Mouse (Mus musculus) heart, embryonic 14.5 days (tissue): ENCODE data around the gene Glra1. TPM values are rescaled to one million over a fixed set of nuclear protein-coding genes. Genes with fewer than 3 reads are reported as not detected.

Experiments
- ATAC-seq: fragments of 200-750 bp; cut with Nextera tagmentation; 2 replicates; pipeline ENCODE4 v1.8.0; 2017; ENCODE audit warnings: low read depth, moderate TSS enrichment; ENCODE audit not compliant: insufficient number of reproducible peaks, insufficient read depth, low FRiP score
- H3K27ac ChIP-seq, 2 experiments: fragments of 200-500 bp in 1 of 2; fragments of 300-500 bp in 1 of 2; sonication (generic) in 1 of 2; replicated peaks in 1 of 2; 2 replicates each; pipeline ENCODE4 v1.5.1; 2012 to 2014; ENCODE audit warnings: low read depth in 2 of 2, low read length in 2 of 2, control low read depth in 1 of 2, mild to moderate bottlenecking in 1 of 2, mixed read lengths in 1 of 2; ENCODE audit not compliant: control insufficient read depth in 1 of 2, insufficient read depth in 1 of 2
- H3K27me3 ChIP-seq: fragments of 300-500 bp; sonication (generic); 2 replicates; pipeline ENCODE4 v1.6.1; 2014; ENCODE audit warnings: mild to moderate bottlenecking, low read length, control low read depth; ENCODE audit not compliant: control insufficient read depth, insufficient read depth
- H3K36me3 ChIP-seq: fragments of 300-500 bp; sonication (generic); 2 replicates; pipeline ENCODE4 v1.6.1; 2014; ENCODE audit warnings: mild to moderate bottlenecking, control low read depth, low read length, mixed read lengths; ENCODE audit not compliant: control insufficient read depth, insufficient read depth
- H3K4me1 ChIP-seq, 2 experiments: fragments of 200-500 bp in 1 of 2; fragments of 300-500 bp in 1 of 2; sonication (generic) in 1 of 2; 2 replicates each; pipeline ENCODE4 v1.6.1; 2012 to 2014; ENCODE audit warnings: low read length in 2 of 2, control low read depth in 1 of 2, mixed read lengths in 1 of 2; ENCODE audit not compliant: control insufficient read depth in 2 of 2, insufficient read depth in 2 of 2
- H3K4me2 ChIP-seq: fragments of 300-500 bp; sonication (generic); 2 replicates; pipeline ENCODE4 v1.6.1; 2014; ENCODE audit warnings: mild to moderate bottlenecking, low read length
- H3K4me3 ChIP-seq, 2 experiments: fragments of 200-500 bp in 1 of 2; fragments of 300-500 bp in 1 of 2; sonication (generic) in 1 of 2; 2 replicates each; pipeline ENCODE4 v1.5.1; 2012 to 2014; ENCODE audit warnings: low read length in 2 of 2, mild to moderate bottlenecking in 2 of 2, control low read depth in 1 of 2, low read depth in 1 of 2, moderate library complexity in 1 of 2; ENCODE audit not compliant: control insufficient read depth in 1 of 2, insufficient read depth in 1 of 2
- H3K9ac ChIP-seq: fragments of 300-500 bp; sonication (generic); 2 replicates; pipeline ENCODE4 v1.6.1; 2014; ENCODE audit warnings: mild to moderate bottlenecking, low read length
- H3K9me3 ChIP-seq: fragments of 300-500 bp; sonication (generic); 2 replicates; pipeline ENCODE4 v1.6.1; 2016; ENCODE audit warnings: low read length, control low read depth; ENCODE audit not compliant: control insufficient read depth
- WGBS: fragments of 180-500 bp; shearing (Covaris S2); extraction: QIAGEN DNeasy Blood & Tissue Kit; methylation state at CpG from one replicate; pipeline ENCODE4 v1.1.7; 2014; 5-methylcytosine and 5-hydroxymethylcytosine counted together
- microRNA-seq: library from miRNA; unstranded; fragments of <30 nt; microRNA quantifications from one replicate; pipeline ENCODE4, GENCODE M21; 2016
- polyA plus RNA-seq: library from polyadenylated mRNA; unstranded; fragments of >200 nt; fragmentation: Nextera tagmentation; extraction: Ambion mirVana; gene quantifications from 2 replicates; pipeline ENCODE4 v1.2.1, GENCODE M21; 2014

The Glra1 gene
- polyA plus RNA-seq, 1 experiment from 2014 or later = not detected

DNA sequence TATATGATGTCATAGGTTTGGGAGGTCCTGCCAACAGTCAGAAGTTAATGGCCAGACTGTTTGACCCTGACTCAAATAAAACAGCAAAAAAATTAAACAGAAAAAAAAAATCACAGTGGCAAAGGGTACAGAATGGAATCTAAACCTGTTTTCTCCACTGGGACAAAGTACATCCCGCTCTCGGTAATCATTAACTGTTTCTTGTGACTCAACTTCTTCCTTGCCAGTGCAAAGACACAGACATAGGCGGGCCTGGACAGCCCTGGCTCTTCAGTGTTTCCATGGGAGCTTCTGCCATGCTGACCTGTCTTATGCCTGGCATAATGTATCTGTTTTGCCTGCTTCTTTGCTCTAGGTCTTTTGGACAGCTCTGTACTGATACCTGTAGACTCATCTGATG is 142.8 kb downstream of the Glra1 start:
- Histone ChIP-seq H3K36me3 (no peaks in the 10 kb centered on the region), H3K27ac (no peak overlapping the region), H3K4me1 (peaks cover 12 to 15% of the 10 kb centered on the region in 2 experiments), H3K4me2 (no peak overlapping the region), H3K4me3 (no peak overlapping the region), H3K9me3 (no peaks in the 10 kb centered on the region), H3K27me3 (no peaks in the 10 kb centered on the region), H3K9ac (no peak overlapping the region)
- no peak for ATAC-seq
- 79% methylated on average over 3 of the region's 3 CpGs for WGBS

- no peaks in the 10 kb centered on the region for H3K27me3 ChIP-seq
- no peak overlapping the region for H3K9ac ChIP-seq
- no peak overlapping the region for H3K4me3 ChIP-seq
- no peak overlapping the region for H3K27ac ChIP-seq
- WGBS = 81% methylated on average over 10 of the region's 10 CpGs
- peaks cover 16 to 20% of the 10 kb centered on the region in 2 experiments for H3K4me1 ChIP-seq
- ATAC-seq = no peak
- no peaks in the 10 kb centered on the region for H3K36me3 ChIP-seq
- H3K9me3 ChIP-seq = no peaks in the 10 kb centered on the region
- no peak overlapping the region for H3K4me2 ChIP-seq
Measured at GRCm38 (mm10) chr11:55464707-55465106, 143.3 kb downstream of the Glra1 start.

Small RNAs within 50 kb of the gene (microRNA-seq; reads per million reads assigned to microRNA genes)
- not detected for gene Mir7652

Other genes with a start within 250 kb of the Glra1 start
- 1,748 and 1,849 TPM in 2 replicates for gene Sparc, start 185.0 kb downstream of the Glra1 start, polyA plus RNA-seq
- 311 and 354 TPM in 2 replicates for gene Atox1, start 147.0 kb downstream of the Glra1 start, polyA plus RNA-seq
- gene G3bp1, start 138.5 kb downstream of the Glra1 start, polyA plus RNA-seq = 103 and 104 TPM in 2 replicates